Mouse (Mus musculus): Measurements from ENCODE around the gene Bbc3. TPM values are rescaled to one million over a fixed set of nuclear protein-coding genes. Genes with fewer than 3 reads are reported as not detected.

Bbc3 gene
- total RNA-seq, 2 experiments from 2014 or later = 12.5 to 14.9 TPM

DNA sequence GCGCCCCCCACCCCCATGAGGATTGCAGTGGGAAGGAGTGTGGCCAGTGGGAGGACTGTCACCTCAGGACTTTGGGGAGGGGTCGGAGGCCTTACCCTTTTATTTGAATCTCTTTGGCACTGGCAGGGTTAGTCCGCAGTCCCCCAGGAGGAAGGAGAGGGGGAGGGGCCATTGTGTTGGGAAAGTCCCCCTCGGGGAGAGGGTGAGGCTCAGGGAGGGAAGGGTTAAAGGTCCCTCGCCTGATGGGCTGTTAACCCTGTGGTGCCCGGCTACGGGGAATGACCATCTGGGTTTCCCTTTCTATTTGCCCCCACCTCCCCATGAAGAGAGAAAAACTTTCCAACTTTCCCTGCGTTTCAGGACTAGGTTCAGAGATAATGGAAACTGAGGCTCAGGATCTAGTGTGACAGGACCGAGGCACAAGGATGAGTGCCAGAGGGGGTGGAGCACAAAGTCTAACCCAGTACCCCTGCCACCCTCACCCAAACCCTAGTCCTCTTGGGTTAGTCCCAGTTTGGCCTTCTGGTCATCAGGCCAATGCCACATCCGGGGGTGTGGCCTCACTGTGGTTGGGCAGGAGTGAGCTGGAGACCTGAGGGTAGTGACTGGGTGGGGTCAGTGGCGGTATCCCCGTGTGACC lies 4.6 kb downstream of the Bbc3 start:
- Histone ChIP-seq H3K4me3 (peak overlapping the region; percentile 70), H3K27ac (peak overlapping the region; percentile 100)
- DNase-seq (ENCODE audit: low spot score in 2 of 2) = no peak
- TF ChIP-seq CTCF (conservative IDR thresholded peaks at IDR 0.05) = no peak

DNA sequence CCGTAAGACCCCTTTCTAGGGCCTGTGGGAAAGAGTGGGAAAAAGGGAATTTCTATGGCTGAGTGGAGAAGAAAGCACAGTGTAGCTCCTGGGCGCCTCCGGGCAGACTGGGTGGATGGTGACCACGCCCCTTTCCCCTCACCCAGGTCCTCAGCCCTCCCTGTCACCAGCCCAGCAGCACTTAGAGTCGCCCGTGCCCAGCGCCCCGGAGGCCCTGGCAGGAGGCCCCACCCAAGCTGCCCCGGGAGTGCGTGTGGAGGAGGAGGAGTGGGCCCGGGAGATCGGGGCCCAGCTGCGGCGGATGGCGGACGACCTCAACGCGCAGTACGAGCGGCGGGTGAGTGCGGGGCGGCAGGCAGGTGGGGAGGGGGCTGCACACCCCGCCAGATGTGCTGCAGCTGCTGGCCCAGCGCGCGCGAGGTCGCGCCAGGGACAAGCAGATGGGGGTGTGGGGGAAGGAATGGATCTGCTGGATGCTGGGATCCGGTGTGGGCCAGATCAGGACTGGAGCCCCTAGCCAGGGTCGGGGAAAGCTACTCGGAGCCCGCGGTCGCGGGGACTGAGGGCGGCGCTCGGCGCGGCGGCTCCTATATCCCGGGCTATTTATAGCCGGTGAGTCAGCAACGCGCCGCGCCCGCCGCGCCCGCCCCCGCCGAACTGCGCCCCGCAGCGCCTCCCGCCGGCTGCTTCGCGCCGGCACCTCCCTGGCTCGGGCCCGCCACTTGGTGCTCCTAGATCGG lies 5.5 kb downstream of the Bbc3 start:
- peak overlapping the region; percentile 100 for H3K27ac ChIP-seq
- H3K4me3 ChIP-seq = peak overlapping the region; percentile 70
- DNase-seq (ENCODE audit: low spot score in 2 of 2) = peak; percentile 51 to 76
- TF ChIP-seq CTCF (conservative IDR thresholded peaks at IDR 0.05) = peak; percentile 62

DNA sequence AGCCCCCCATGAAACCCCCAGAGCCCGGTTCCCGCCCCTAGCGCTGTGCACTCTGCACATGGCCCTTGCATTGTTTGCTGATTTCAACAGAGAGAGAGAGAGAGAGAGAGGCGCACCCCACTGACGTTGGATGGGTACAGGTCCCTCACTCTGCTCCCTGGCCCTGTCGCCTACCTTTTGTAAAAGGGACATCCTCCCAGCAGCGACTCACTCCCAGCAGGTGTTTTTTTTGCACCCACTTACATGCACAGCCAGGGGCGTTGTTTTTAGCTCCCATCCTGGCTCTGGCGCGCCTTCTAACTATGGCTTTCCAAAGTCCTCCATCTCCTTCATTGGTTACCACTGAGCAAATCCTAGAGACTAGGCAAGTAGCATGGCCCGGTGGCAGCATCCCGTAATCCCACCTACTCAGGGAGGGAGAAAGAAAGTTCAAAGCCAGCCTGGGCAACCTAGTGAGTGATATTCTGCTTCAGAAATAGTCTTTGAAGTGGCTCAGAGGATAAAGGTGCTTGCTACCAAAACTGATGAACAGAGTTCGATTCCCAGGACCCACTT lies 6.1 kb downstream of the Bbc3 start:
- Histone ChIP-seq H3K27ac (peak overlapping the region; percentile 100), H3K4me3 (peak overlapping the region; percentile 70)
- DNase-seq (ENCODE audit: low spot score in 2 of 2) = no peak
- peak; percentile 25; the same call in 1 of the 2 replicates for TF ChIP-seq CTCF (conservative IDR thresholded peaks at IDR 0.05)

DNA sequence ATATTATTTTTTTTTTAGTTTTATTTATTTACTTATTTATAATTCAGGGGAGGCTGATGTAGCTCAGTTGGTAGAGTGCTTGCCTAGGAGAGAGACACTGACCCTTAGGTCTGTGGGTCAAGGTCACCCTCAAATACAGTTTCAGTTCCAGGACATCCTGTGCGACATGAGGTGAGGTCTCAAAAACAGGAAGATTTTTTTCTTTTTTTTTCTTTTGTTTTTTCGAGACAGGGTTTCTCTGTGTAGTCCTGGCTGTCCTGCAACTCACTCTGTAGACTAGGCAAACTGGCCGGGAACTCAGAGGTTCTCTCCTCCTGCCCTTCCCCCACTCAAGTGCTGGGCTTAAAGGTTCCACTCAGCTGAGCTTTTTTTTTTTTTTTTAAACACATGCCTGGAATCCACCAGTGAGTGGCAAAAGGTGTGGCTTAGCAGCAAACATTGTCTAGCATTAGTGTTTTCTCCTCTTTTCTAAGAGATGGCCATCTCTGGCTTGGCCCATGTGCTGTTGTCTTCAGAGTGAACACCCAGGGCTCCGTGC lies 7.1 kb downstream of the Bbc3 start:
- Histone ChIP-seq H3K4me3 (no peak overlapping the region), H3K27ac (no peak overlapping the region)
- TF ChIP-seq CTCF (conservative IDR thresholded peaks at IDR 0.05) = no peak
- no peak for DNase-seq (ENCODE audit: low spot score in 2 of 2)

DNA sequence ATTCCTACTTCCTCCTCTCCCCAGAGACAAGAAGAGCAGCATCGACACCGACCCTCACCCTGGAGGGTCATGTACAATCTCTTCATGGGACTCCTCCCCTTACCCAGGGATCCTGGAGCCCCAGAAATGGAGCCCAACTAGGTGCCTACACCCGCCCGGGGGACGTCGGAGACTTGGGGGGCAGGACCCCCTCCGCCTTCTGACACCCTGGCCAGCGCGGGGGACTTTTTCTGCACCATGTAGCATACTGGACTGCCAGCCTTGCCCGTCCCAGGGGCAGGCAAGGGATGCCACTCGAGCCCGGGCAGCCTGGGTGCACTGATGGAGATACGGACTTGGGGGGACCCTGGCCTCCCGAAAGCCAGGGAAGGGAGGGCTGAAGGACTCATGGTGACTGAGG lies 8.9 kb downstream of the Bbc3 start:
- DNase-seq (ENCODE audit: low spot score in 2 of 2) = no peak
- Histone ChIP-seq H3K27ac (no peak overlapping the region), H3K4me3 (no peak overlapping the region)
- no peak for TF ChIP-seq CTCF (conservative IDR thresholded peaks at IDR 0.05)

DNA sequence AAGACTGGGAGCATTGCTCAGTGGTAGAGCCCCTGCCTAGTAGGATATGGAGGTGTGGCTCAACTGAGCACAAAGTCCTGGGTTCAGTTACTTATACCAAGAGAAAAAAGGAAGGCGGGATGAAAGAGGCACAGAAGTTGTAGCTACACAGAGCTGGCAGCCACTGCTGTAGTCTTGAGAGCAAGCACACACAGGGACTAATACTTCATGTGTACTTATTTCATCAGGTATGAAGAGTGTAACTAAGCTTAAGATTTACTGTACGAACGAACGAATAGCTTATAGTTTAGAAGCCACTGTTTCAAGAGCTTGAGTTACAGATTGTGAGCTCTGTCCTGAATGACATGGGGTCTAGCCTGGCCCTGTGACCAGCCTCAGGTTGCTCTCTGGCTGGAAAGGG lies 11.0 kb downstream of the Bbc3 start:
- no peak for TF ChIP-seq CTCF (conservative IDR thresholded peaks at IDR 0.05)
- H3K27ac ChIP-seq = no peak overlapping the region
- DNase-seq (ENCODE audit: low spot score in 2 of 2) = no peak
- H3K4me3 ChIP-seq = no peak overlapping the region

DNA sequence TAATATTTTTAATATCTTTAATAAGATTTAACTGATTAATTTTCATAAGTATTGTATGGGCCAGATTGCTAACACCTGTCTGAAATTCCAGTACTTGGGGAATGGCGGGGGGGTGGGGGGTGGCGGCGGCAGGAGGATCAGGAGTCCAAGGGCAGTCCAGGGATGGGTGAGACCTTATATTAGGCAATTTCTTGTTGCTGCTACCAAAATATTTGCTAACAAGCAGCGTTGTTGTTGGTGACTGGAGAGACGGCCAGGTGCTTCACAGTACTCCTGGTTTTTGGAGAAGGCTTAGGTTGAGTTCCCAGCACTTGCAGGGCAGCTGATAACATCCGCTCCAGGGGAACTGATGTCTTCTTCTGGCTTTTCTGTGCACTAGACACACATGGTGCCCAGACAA lies 12.3 kb downstream of the Bbc3 start:
- no peak for DNase-seq (ENCODE audit: low spot score in 2 of 2)
- H3K4me3 ChIP-seq = no peak overlapping the region
- no peak overlapping the region for H3K27ac ChIP-seq
- no peak for TF ChIP-seq CTCF (conservative IDR thresholded peaks at IDR 0.05)

DNA sequence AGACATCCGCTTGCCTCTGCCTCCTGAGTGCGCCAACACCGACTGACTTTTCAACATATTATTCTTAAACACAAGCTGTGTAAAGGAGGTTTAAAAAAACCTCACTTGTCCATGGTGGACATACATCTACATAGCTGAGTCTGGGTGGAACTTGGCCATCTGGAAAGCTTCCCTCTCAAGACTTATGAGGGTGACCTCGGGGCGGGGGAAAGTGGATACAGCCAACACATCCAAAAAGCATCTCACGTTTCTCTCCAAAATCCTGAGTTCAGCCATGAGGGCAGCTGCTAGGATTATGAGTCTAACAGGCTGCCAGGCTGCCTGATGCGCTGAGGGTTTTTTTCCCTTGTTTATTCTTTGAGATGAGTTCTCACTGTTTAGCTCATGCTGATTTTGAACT lies 16.5 kb downstream of the Bbc3 start:
- TF ChIP-seq CTCF (conservative IDR thresholded peaks at IDR 0.05) = no peak
- no peak overlapping the region for H3K27ac ChIP-seq
- H3K4me3 ChIP-seq = no peak overlapping the region
- no peak for DNase-seq (ENCODE audit: low spot score in 2 of 2)

DNA sequence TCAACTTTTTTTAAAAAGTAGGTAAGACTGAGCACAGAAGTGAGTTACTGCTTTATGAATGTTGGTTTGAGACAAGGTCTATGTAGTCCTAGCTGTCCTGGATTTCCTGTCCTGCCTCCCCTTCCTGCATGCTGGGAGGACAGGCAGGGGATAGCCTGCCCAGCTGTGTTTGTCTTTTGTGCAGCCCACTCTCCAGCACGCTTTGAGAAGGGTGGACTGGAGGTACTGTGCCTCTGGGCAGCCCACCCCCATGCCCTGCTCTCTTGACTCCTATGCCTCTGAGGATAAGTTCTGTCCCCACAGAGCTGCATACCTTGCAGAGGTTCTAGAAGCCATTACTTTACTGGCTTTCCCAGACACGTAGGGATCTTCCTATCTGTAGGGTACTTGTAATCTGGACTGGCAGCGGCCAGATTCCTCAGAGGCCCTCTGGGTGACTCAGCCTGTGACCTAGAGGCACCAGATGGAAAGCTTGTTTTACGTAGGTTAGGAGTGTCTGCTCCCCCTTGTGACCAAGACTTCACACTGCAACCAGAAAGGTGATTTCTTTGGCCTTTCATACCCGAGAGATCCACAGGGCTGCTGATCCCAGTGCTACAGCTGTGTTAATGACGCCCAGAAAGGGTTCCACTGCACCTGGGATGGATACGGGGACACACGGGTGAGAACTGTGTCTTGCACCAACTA lies 17.9 kb downstream of the Bbc3 start:
- Histone ChIP-seq H3K4me3 (no peak overlapping the region), H3K27ac (peak overlapping the region; percentile 21; the same call in 1 of the 2 replicates)
- peak; percentile 81 for TF ChIP-seq CTCF (conservative IDR thresholded peaks at IDR 0.05)
- no peak for DNase-seq (ENCODE audit: low spot score in 2 of 2)

DNA sequence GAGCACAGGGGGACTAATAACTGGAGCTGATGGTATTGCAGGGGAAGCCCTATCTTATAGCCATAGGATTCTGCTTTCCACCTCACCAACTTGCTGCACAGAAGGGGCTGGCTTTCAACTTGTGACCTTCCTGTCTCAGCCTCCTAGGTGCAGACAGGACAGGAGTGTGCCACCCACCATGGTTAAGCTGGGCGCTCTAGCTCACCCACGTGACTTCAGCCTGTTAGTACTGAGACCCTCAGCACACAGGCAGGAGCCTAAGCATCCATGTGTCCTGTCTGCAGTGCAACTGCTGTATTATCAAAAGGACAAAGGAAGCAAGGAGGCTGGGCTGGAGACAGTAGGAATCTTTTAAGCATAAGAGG lies 18.4 kb downstream of the Bbc3 start:
- 0 out of 2 replicates have a peak, but pooled peaks have one; percentile 2 for TF ChIP-seq CTCF (conservative IDR thresholded peaks at IDR 0.05)
- H3K4me3 ChIP-seq = no peak overlapping the region
- H3K27ac ChIP-seq = no peak overlapping the region
- no peak for DNase-seq (ENCODE audit: low spot score in 2 of 2)

DNA sequence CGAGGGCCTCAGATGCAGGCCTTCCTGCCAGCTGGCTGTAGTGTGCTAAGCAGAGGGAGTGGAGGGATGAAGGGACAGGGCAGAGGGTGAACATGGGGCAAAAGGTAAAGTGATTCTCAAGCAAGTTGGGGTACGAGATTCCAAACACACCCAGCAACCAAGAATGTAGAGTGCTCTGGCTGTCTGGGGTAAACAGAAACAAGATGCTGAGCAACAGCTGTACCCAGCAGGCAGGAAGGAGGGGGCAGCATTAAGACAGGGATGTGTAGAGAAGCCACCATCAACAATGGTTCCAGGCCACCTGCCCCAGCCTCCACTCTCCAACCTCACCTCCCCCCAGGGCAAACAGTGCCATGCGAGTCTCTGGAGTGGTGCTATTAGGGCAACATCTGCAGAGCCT lies 21.0 kb downstream of the Bbc3 start:
- no peak overlapping the region for H3K4me3 ChIP-seq
- TF ChIP-seq CTCF (conservative IDR thresholded peaks at IDR 0.05) = no peak
- no peak for DNase-seq (ENCODE audit: low spot score in 2 of 2)
- no peak overlapping the region for H3K27ac ChIP-seq

DNA sequence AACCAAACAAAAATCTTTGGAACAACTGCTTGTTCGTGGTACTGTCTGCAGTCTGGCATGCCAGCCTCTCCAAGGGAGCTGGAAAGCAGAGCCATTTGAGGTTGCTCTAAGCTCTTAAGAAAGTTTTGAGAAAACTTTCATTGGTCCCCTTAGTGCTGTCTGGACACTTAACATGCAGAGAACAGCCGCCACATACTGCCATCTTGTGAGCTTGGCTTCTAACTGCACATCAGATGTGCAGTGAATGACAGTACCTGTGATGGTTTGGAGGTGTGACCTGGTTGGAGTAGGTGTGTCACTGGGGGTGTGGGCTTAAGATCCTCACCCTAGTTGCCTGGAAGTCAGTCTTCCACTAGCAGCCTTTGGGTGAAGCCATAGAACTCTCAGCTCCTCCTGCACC lies 29.5 kb downstream of the Bbc3 start:
- DNase-seq (ENCODE audit: low spot score in 2 of 2) = no peak
- Histone ChIP-seq H3K4me3 (no peak overlapping the region), H3K27ac (no peak overlapping the region)
- TF ChIP-seq CTCF (conservative IDR thresholded peaks at IDR 0.05) = peak; percentile 56

DNA sequence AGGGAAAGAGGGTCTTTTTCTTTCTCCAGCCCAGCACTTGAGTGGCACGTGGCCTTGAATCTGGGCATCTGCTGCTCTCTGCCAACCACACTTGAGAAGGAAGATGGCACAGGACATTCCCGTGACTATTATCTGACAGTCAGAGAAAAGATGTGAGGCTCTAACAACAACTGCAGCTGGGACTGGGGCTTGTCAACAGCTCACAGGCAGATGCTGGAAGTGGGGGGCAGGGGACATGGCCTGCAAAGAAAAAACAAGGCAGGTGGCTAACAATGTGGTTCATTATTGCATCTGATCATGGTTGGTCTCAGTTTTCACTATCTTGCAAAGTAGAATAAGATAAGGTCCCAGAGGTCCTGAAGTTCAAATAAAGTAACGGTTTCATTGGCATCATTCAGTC lies 36.4 kb downstream of the Bbc3 start:
- TF ChIP-seq CTCF (conservative IDR thresholded peaks at IDR 0.05) = no peak
- Histone ChIP-seq H3K27ac (no peak overlapping the region), H3K4me3 (no peak overlapping the region)
- DNase-seq (ENCODE audit: low spot score in 2 of 2) = no peak
